Mouse (Mus musculus) thymus, adult 2 months (tissue): Measurements from ENCODE around the gene Sec24b. TPM values are rescaled to one million over a fixed set of nuclear protein-coding genes. Genes with fewer than 3 reads are reported as not detected.
A peak's percentile ranks its signal among the peaks of the same experiment; 100 is the strongest.

Experiments used
- DNase-seq: peaks from one replicate; pipeline ENCODE4 v3.0.0; 2021
- H3K27ac ChIP-seq: fragments of 200-500 bp; 2 replicates; pipeline ENCODE4 v1.5.1; 2012; ENCODE audit warnings: low read length, control low read depth; ENCODE audit not compliant: control insufficient read depth, insufficient read depth
- H3K27me3 ChIP-seq: fragments of 200-500 bp; 2 replicates; pipeline ENCODE4 v1.6.1; 2012; ENCODE audit warnings: mild to moderate bottlenecking, low read length, moderate library complexity, mixed read lengths; ENCODE audit not compliant: control insufficient read depth, insufficient read depth
- H3K36me3 ChIP-seq: fragments of 200-500 bp; 2 replicates; pipeline ENCODE4 v1.6.1; 2012; ENCODE audit warnings: mild to moderate bottlenecking, low read length, moderate library complexity; ENCODE audit not compliant: control insufficient read depth, insufficient read depth
- H3K4me1 ChIP-seq: fragments of 200-500 bp; replicated peaks from 2 replicates; pipeline ENCODE4 v1.6.1; 2012; ENCODE audit warnings: low read length; ENCODE audit not compliant: control insufficient read depth, insufficient read depth
- H3K4me3 ChIP-seq: fragments of 200-500 bp; 2 replicates; pipeline ENCODE4 v1.5.1; 2012; ENCODE audit warnings: mild to moderate bottlenecking, low read length, control low read depth, moderate library complexity; ENCODE audit not compliant: control insufficient read depth, insufficient read depth
- CTCF ChIP-seq: fragments of 200-500 bp; IDR thresholded peaks from 2 replicates; pipeline ENCODE4 v1.5.1; 2012; ENCODE audit warnings: mild to moderate bottlenecking, control low read depth, low read length, moderate library complexity, borderline replicate concordance; ENCODE audit not compliant: control insufficient read depth, poor library complexity, insufficient read depth; ENCODE audit errors: extremely low read depth
- POLR2A ChIP-seq: fragments of 200-500 bp; IDR thresholded peaks from 2 replicates; pipeline ENCODE4 v1.6.1; 2012; ENCODE audit warnings: mild to moderate bottlenecking, low read length, control low read depth, moderate library complexity; ENCODE audit not compliant: control insufficient read depth, poor library complexity, insufficient read depth; ENCODE audit errors: extremely low read depth
- WGBS: fragments of 180-500 bp; shearing (Covaris S2); methylation state at CpG from one replicate; pipeline ENCODE4 v1.1.7; 2018; 5-methylcytosine and 5-hydroxymethylcytosine counted together
- polyA plus RNA-seq: library from polyadenylated mRNA; depleted of rRNA; stranded (reverse); fragments of >200 nt; gene quantifications from 2 replicates; pipeline ENCODE4 v1.2.3, GENCODE M21; 2012

Sec24b gene
- polyA plus RNA-seq, 1 experiment, result 149 TPM

GRCm38 (mm10) chr3:130088654-130089053, 27.3 kb upstream of the Sec24b start:
- Histone ChIP-seq H3K4me1 (no peaks in the 10 kb centered on the region), H3K27me3 (no peaks in the 10 kb centered on the region), H3K27ac (no peak overlapping the region), H3K4me3 (no peak overlapping the region), H3K36me3 (no peaks in the 10 kb centered on the region)
- DNase-seq, result no peak
- TF ChIP-seq CTCF (no peak), POLR2A (no peak)
- 95% methylated on average over 9 of the region's 9 CpGs for WGBS

GRCm38 (mm10) chr3:130087466-130087865, 26.1 kb upstream of the Sec24b start:
- H3K36me3 ChIP-seq, result no peaks in the 10 kb centered on the region
- no peaks in the 10 kb centered on the region for H3K27me3 ChIP-seq
- DNase-seq, result no peak
- 91% methylated on average over 9 of the region's 9 CpGs for WGBS
- H3K4me1 ChIP-seq, result no peaks in the 10 kb centered on the region
- H3K27ac ChIP-seq, result no peak overlapping the region
- TF ChIP-seq POLR2A (no peak), CTCF (no peak)
- no peak overlapping the region for H3K4me3 ChIP-seq

- Histone ChIP-seq H3K4me3 (no peak overlapping the region), H3K27me3 (no peaks in the 10 kb centered on the region), H3K36me3 (no peaks in the 10 kb centered on the region), H3K4me1 (no peaks in the 10 kb centered on the region), H3K27ac (no peak overlapping the region)
- no peak for DNase-seq
- TF ChIP-seq POLR2A (no peak), CTCF (no peak)
- WGBS, result 72% methylated on average over 13 of the region's 13 CpGs
These were observed 25.2 kb upstream of the Sec24b start for GRCm38 (mm10) chr3:130086372-130087080.

GRCm38 (mm10) chr3:130083312-130083711, 22.0 kb upstream of the Sec24b start:
- H3K4me1 ChIP-seq, result no peaks in the 10 kb centered on the region
- H3K27ac ChIP-seq, result no peak overlapping the region
- no peak for DNase-seq
- TF ChIP-seq POLR2A (no peak), CTCF (no peak)
- H3K27me3 ChIP-seq, result no peaks in the 10 kb centered on the region
- 59% methylated on average over 2 of the region's 2 CpGs for WGBS
- no peak overlapping the region for H3K4me3 ChIP-seq
- H3K36me3 ChIP-seq, result no peaks in the 10 kb centered on the region

GRCm38 (mm10) chr3:130080666-130081065, 19.3 kb upstream of the Sec24b start:
- Histone ChIP-seq H3K36me3 (no peaks in the 10 kb centered on the region), H3K4me1 (no peaks in the 10 kb centered on the region), H3K27me3 (no peaks in the 10 kb centered on the region), H3K4me3 (no peak overlapping the region), H3K27ac (no peak overlapping the region)
- 80% methylated on average over 6 of the region's 6 CpGs for WGBS
- no peak for DNase-seq
- TF ChIP-seq POLR2A, result no peak
- no peak for TF ChIP-seq CTCF

GRCm38 (mm10) chr3:130079794-130080193, 18.4 kb upstream of the Sec24b start:
- no peaks in the 10 kb centered on the region for H3K36me3 ChIP-seq
- TF ChIP-seq POLR2A (no peak), CTCF (no peak)
- H3K4me1 ChIP-seq, result no peaks in the 10 kb centered on the region
- no peak overlapping the region for H3K4me3 ChIP-seq
- H3K27ac ChIP-seq, result no peak overlapping the region
- peak; percentile 54 for DNase-seq
- no peaks in the 10 kb centered on the region for H3K27me3 ChIP-seq
- WGBS, result 4% methylated on average over 1 of the region's 1 CpGs
